Mouse (Mus musculus) MEL (cell line): ENCODE measurements around the gene Birc6. TPM values are rescaled to one million over a fixed set of nuclear protein-coding genes. Genes with fewer than 3 reads are reported as not detected.

Experiments
- DNase-seq: peaks from one replicate; pipeline ENCODE4 v3.0.0; 2011; ENCODE audit warnings: low read depth, low spot score
- H3K27ac ChIP-seq: 2 replicates; pipeline ENCODE4 v1.5.1; 2012; ENCODE audit warnings: low read depth, mild to moderate bottlenecking, control low read depth, low read length, moderate library complexity; ENCODE audit not compliant: control insufficient read depth
- H3K27me3 ChIP-seq, 2 experiments: fragments of 150-350 bp in 1 of 2; sonication (generic) in 1 of 2; 2 replicates each; pipeline ENCODE4 v1.6.1; 2012; ENCODE audit warnings: low read length in 2 of 2, mild to moderate bottlenecking in 2 of 2, improper control_type of control experiment in 1 of 2, moderate library complexity in 1 of 2; ENCODE audit not compliant: insufficient read depth in 2 of 2, control insufficient read depth in 1 of 2
- H3K36me3 ChIP-seq, 2 experiments: 2 replicates each; pipeline ENCODE4 v1.6.1; 2012 to 2014; ENCODE audit warnings: low read length in 2 of 2, improper control_type of control experiment in 1 of 2, inconsistent platforms in 1 of 2, mild to moderate bottlenecking in 1 of 2; ENCODE audit not compliant: insufficient read depth in 2 of 2, control insufficient read depth in 1 of 2
- H3K4me1 ChIP-seq, 2 experiments: fragments of 150-350 bp in 1 of 2; sonication (generic) in 1 of 2; 2 replicates each; pipeline ENCODE4 v1.6.1; 2012; ENCODE audit warnings: low read length in 2 of 2, improper control_type of control experiment in 1 of 2, mild to moderate bottlenecking in 1 of 2; ENCODE audit not compliant: insufficient read depth in 2 of 2, control insufficient read depth in 1 of 2
- H3K4me3 ChIP-seq, 2 experiments: fragments of 150-350 bp in 1 of 2; sonication (generic) in 1 of 2; 2 replicates each; pipeline ENCODE4 v1.5.1; 2012; ENCODE audit warnings: low read depth in 2 of 2, low read length in 2 of 2, mild to moderate bottlenecking in 2 of 2, moderate library complexity in 2 of 2, control low read depth in 1 of 2, improper control_type of control experiment in 1 of 2; ENCODE audit not compliant: control insufficient read depth in 1 of 2, insufficient read depth in 1 of 2
- H3K79me2 ChIP-seq: 2 replicates; pipeline ENCODE4 v1.6.1; 2012; ENCODE audit warnings: mild to moderate bottlenecking, low read length, moderate library complexity; ENCODE audit not compliant: control insufficient read depth, poor library complexity, insufficient read depth
- H3K9ac ChIP-seq: 2 replicates; pipeline ENCODE4 v1.6.1; 2012; ENCODE audit warnings: low read depth, mild to moderate bottlenecking, control low read depth, low read length, moderate library complexity; ENCODE audit not compliant: control insufficient read depth, poor library complexity, severe bottlenecking
- H3K9me3 ChIP-seq: fragments of 150-350 bp; sonication (generic); replicated peaks from 2 replicates; pipeline ENCODE4 v1.6.1; 2012; ENCODE audit warnings: mild to moderate bottlenecking, low read length, improper control_type of control experiment, moderate library complexity; ENCODE audit not compliant: insufficient read depth
- BHLHE40 ChIP-seq: IDR thresholded peaks from 2 replicates; pipeline ENCODE4 v1.6.1; 2012; ENCODE audit warnings: low read depth, mild to moderate bottlenecking, inconsistent platforms, low read length, improper control_type of control experiment, borderline replicate concordance
- CHD1 ChIP-seq: IDR thresholded peaks from 2 replicates; pipeline ENCODE4 v1.6.1; 2012; ENCODE audit warnings: low read depth, mild to moderate bottlenecking, inconsistent platforms, low read length, improper control_type of control experiment
- CHD2 ChIP-seq: IDR thresholded peaks from 2 replicates; pipeline ENCODE4 v1.6.1; 2011; ENCODE audit warnings: low read length, improper control_type of control experiment
- E2F4 ChIP-seq: IDR thresholded peaks from 2 replicates; pipeline ENCODE4 v1.6.1; 2011; ENCODE audit warnings: low read depth, low read length, improper control_type of control experiment, borderline replicate concordance
- ELF1 ChIP-seq: IDR thresholded peaks from 2 replicates; pipeline ENCODE4 v1.6.1; 2014; ENCODE audit warnings: low read depth, mild to moderate bottlenecking, inconsistent platforms, low read length, improper control_type of control experiment, moderate library complexity
- EP300 ChIP-seq, 2 experiments: IDR thresholded peaks; 2 replicates each; pipeline ENCODE4 v1.6.1; 2011; ENCODE audit warnings: improper control_type of control experiment in 2 of 2, low read length in 2 of 2, low read depth in 1 of 2, mild to moderate bottlenecking in 1 of 2
- ETS1 ChIP-seq: IDR thresholded peaks from 2 replicates; pipeline ENCODE4 v1.6.1; 2012; ENCODE audit warnings: low read depth, mild to moderate bottlenecking, inconsistent platforms, low read length, improper control_type of control experiment, moderate library complexity
- GABPA ChIP-seq: IDR thresholded peaks from 2 replicates; pipeline ENCODE4 v1.6.1; 2012; ENCODE audit warnings: low read depth, mild to moderate bottlenecking, inconsistent platforms, low read length, improper control_type of control experiment, moderate library complexity
- GATA1 ChIP-seq: IDR thresholded peaks from 2 replicates; pipeline ENCODE4 v1.6.1; 2011; ENCODE audit warnings: low read depth, low read length, improper control_type of control experiment
- HCFC1 ChIP-seq: IDR thresholded peaks from 2 replicates; pipeline ENCODE4 v1.6.1; 2012; ENCODE audit warnings: low read depth, mild to moderate bottlenecking, inconsistent platforms, low read length, improper control_type of control experiment, moderate library complexity
- JUND ChIP-seq: IDR thresholded peaks from 2 replicates; pipeline ENCODE4 v1.6.1; 2011; ENCODE audit warnings: low read depth, mild to moderate bottlenecking, improper control_type of control experiment, low read length
- KAT2A ChIP-seq: conservative IDR thresholded peaks from 2 replicates; pipeline ENCODE4 v1.6.1; 2012; ENCODE audit warnings: low read depth, low read length, improper control_type of control experiment, inconsistent platforms
- MAFK ChIP-seq: IDR thresholded peaks from 2 replicates; pipeline ENCODE4 v1.6.1; 2011; ENCODE audit warnings: low read depth, mild to moderate bottlenecking, low read length, improper control_type of control experiment, borderline replicate concordance
- MAX ChIP-seq: IDR thresholded peaks from 2 replicates; pipeline ENCODE4 v1.6.1; 2011; ENCODE audit warnings: low read length, improper control_type of control experiment
- MAZ ChIP-seq: IDR thresholded peaks from 2 replicates; pipeline ENCODE4 v1.6.1; 2012; ENCODE audit warnings: low read depth, mild to moderate bottlenecking, inconsistent platforms, low read length, improper control_type of control experiment
- MEF2A ChIP-seq: IDR thresholded peaks from 2 replicates; pipeline ENCODE4 v1.6.1; 2014; ENCODE audit warnings: low read depth, mild to moderate bottlenecking, inconsistent platforms, low read length, improper control_type of control experiment; ENCODE audit not compliant: poor library complexity, insufficient replicate concordance, severe bottlenecking; ENCODE audit errors: extremely low read depth
- MXI1 ChIP-seq: IDR thresholded peaks from 2 replicates; pipeline ENCODE4 v1.6.1; 2011; ENCODE audit warnings: mild to moderate bottlenecking, low read depth, low read length, improper control_type of control experiment
- MYC ChIP-seq: IDR thresholded peaks from 2 replicates; pipeline ENCODE4 v1.6.1; 2011; ENCODE audit warnings: low read depth, mild to moderate bottlenecking, low read length, improper control_type of control experiment, moderate library complexity
- NRF1 ChIP-seq: IDR thresholded peaks from 2 replicates; pipeline ENCODE4 v1.6.1; 2014; ENCODE audit warnings: low read depth, mild to moderate bottlenecking, inconsistent platforms, low read length, improper control_type of control experiment, moderate library complexity; ENCODE audit not compliant: poor library complexity, insufficient read depth, severe bottlenecking
- POLR2A ChIP-seq, 2 experiments: IDR thresholded peaks; 2 replicates each; pipeline ENCODE4 v1.6.1; 2011 to 2012; ENCODE audit warnings: low read length in 2 of 2, mild to moderate bottlenecking in 2 of 2, control low read depth in 1 of 2, improper control_type of control experiment in 1 of 2, low read depth in 1 of 2, moderate library complexity in 1 of 2; ENCODE audit not compliant: control insufficient read depth in 1 of 2, insufficient read depth in 1 of 2, poor library complexity in 1 of 2
- POLR2AphosphoS2 ChIP-seq: IDR thresholded peaks from 2 replicates; pipeline ENCODE4 v1.6.1; 2011; ENCODE audit warnings: low read length, improper control_type of control experiment
- POLR2AphosphoS5 ChIP-seq: IDR thresholded peaks from 2 replicates; pipeline ENCODE4 v1.6.1; 2012; ENCODE audit warnings: low read depth, borderline replicate concordance, mild to moderate bottlenecking, inconsistent platforms, low read length, moderate library complexity, mixed read lengths
- RAD21 ChIP-seq: IDR thresholded peaks from 2 replicates; pipeline ENCODE4 v1.6.1; 2011; ENCODE audit warnings: mild to moderate bottlenecking, low read depth, low read length, improper control_type of control experiment
- RCOR1 ChIP-seq: IDR thresholded peaks from 2 replicates; pipeline ENCODE4 v1.6.1; 2012; ENCODE audit warnings: low read depth, mild to moderate bottlenecking, inconsistent platforms, low read length, improper control_type of control experiment
- SIN3A ChIP-seq: IDR thresholded peaks from 2 replicates; pipeline ENCODE4 v1.6.1; 2012; ENCODE audit warnings: low read length, improper control_type of control experiment, inconsistent platforms
- SMC3 ChIP-seq: IDR thresholded peaks from 2 replicates; pipeline ENCODE4 v1.6.1; 2011; ENCODE audit warnings: low read depth, low read length, improper control_type of control experiment
- TAL1 ChIP-seq: IDR thresholded peaks from 2 replicates; pipeline ENCODE4 v1.6.1; 2012; ENCODE audit warnings: mild to moderate bottlenecking, inconsistent platforms, low read length, moderate library complexity, mixed read lengths
- TCF12 ChIP-seq: IDR thresholded peaks from 2 replicates; pipeline ENCODE4 v1.6.1; 2014; ENCODE audit warnings: low read depth, mild to moderate bottlenecking, inconsistent platforms, low read length, improper control_type of control experiment, moderate library complexity
- UBTF ChIP-seq: IDR thresholded peaks from 2 replicates; pipeline ENCODE4 v1.6.1; 2012; ENCODE audit warnings: low read depth, mild to moderate bottlenecking, inconsistent platforms, low read length, improper control_type of control experiment, moderate library complexity, borderline replicate concordance; ENCODE audit not compliant: insufficient read depth
- USF1 ChIP-seq: IDR thresholded peaks from 2 replicates; pipeline ENCODE4 v1.6.1; 2014; ENCODE audit warnings: low read depth, mild to moderate bottlenecking, inconsistent platforms, low read length, improper control_type of control experiment, moderate library complexity
- USF2 ChIP-seq, 2 experiments: IDR thresholded peaks; 2 replicates each; pipeline ENCODE4 v1.6.1; 2011 to 2012; ENCODE audit warnings: improper control_type of control experiment in 2 of 2, low read length in 2 of 2, borderline replicate concordance in 1 of 2, inconsistent platforms in 1 of 2, low read depth in 1 of 2, mild to moderate bottlenecking in 1 of 2; ENCODE audit not compliant: insufficient read depth in 1 of 2
- ZC3H11A ChIP-seq: IDR thresholded peaks from 2 replicates; pipeline ENCODE4 v1.6.1; 2012; ENCODE audit warnings: low read depth, mild to moderate bottlenecking, inconsistent platforms, low read length, improper control_type of control experiment
- ZKSCAN1 ChIP-seq: IDR thresholded peaks from 2 replicates; pipeline ENCODE4 v1.6.1; 2012; ENCODE audit warnings: low read depth, mild to moderate bottlenecking, inconsistent platforms, low read length, improper control_type of control experiment, moderate library complexity
- ZNF384 ChIP-seq: IDR thresholded peaks from 2 replicates; pipeline ENCODE4 v1.6.1; 2012; ENCODE audit warnings: low read depth, mild to moderate bottlenecking, inconsistent platforms, low read length, improper control_type of control experiment
- polyA plus RNA-seq, 2 experiments: library from polyadenylated mRNA; stranded (reverse) in 1 of 2; unstranded in 1 of 2; fragments of >175 nt in 1 of 2; fragments of >200 nt in 1 of 2; gene quantifications; 2 replicates each; pipeline versions ENCODE4 v1.2.1 to v1.2.4; 2012; ENCODE audit warnings: low replicate concordance in 2 of 2, low read depth in 1 of 2; ENCODE audit not compliant: insufficient read length in 2 of 2, insufficient read depth in 1 of 2, missing spikeins in 1 of 2
- total RNA-seq: library from RNA; depleted of rRNA; stranded (reverse); fragments of 300-350 nt; gene quantifications from 2 replicates; pipeline ENCODE4 v1.2.3, GENCODE M21; 2012; rRNA removed

The Birc6 gene
- 58.7 and 66.4 TPM in 2 replicates for total RNA-seq
- polyA plus RNA-seq = 100 to 1,000 TPM in 1 of 2 experiments, 10 to 100 TPM in 1; 67.3 to 475 TPM

DNA sequence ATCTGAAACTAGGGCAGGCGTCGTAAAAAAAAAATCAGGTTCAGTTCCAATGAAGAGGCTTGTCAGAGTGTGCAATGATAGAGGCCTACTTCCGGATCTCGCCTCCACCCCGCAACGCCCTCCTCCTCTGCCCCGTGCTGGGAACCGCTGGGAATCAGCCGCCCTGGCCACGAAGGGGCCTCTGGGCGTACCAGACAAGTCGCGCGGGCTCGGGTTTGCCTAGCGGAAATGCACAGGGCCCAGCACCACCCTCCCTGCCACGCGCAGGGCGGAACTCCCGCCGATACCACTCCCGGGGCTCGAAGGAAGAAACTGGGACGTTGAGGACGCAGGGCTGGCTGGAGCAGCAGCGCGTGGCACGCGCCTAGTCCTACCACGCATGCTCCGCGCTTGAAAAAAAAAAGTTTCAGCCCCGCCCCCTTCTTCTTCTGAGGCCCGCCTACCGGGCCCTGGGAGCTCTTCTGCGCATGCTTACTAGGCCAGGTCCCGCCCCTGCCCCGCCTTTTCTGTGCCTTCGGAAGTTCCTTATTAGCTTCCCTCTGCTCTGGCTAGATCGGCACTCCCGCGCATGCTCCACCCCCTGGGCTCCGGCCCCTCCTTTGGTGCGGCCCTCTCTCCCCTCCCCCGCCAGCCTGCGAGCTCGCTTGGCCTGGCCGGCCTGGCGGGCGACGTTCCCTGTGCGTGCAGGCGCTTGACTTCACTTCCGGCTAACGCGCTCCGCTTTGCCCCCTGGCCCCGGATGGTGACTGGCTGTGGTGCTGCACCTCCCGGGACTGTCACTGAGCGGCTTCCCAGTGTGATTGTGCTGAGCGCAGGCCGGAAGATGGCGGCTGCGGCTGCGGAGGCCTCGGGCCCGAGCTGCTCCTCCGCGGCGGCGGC, at the start of gene Birc6:
TSS of gene Birc6 (plus strand) at position 567 of the 879 bp plus-strand sequence.
- H3K27me3 ChIP-seq = no peaks in the 10 kb centered on the region
- H3K27ac ChIP-seq = peak within 1 kb of the TSS; percentile 99
- H3K4me3 ChIP-seq = peak within 1 kb of the TSS; percentile 98
- H3K4me1 ChIP-seq = peaks cover 5 to 16% of the 10 kb centered on the region in 2 experiments
- no peaks in the 10 kb centered on the region for H3K9me3 ChIP-seq
- peak within 1 kb of the TSS; percentile 100 for H3K9ac ChIP-seq
- peak; percentile 99 for DNase-seq
- H3K36me3 ChIP-seq = peaks cover 0 to 30% of the 10 kb centered on the region in 2 experiments; a peak in 2 of 4 replicates
- peaks cover 42% of the 10 kb centered on the region for H3K79me2 ChIP-seq
- TF ChIP-seq JUND = no peak
- TF ChIP-seq POLR2AphosphoS2 = peak; percentile 72; the same call in 1 of the 2 replicates
- TF ChIP-seq USF1 = peak; percentile 25; the same call in 1 of the 2 replicates
- TF ChIP-seq USF2 (IDR thresholded peaks at IDR 0.05; ENCODE audit: borderline replicate concordance in 1 of 2, insufficient read depth in 1 of 2, low read depth in 1 of 2, low read length in 2 of 2) = no peak
- no peak for TF ChIP-seq E2F4
- no peak for TF ChIP-seq TAL1
- no peak for TF ChIP-seq ZKSCAN1
- TF ChIP-seq SIN3A = peak; percentile 73
- TF ChIP-seq CHD1 = no peak
- no peak for TF ChIP-seq ZC3H11A
- TF ChIP-seq ELF1 = peak; percentile 82
- no peak for TF ChIP-seq SMC3
- peak; percentile 75 for TF ChIP-seq TCF12
- TF ChIP-seq ZNF384 = peak; percentile 98
- peak; percentile 84 to 86; a peak in 3 of 4 replicates for TF ChIP-seq POLR2A (IDR thresholded peaks at IDR 0.05; ENCODE audit: control insufficient read depth in 1 of 2, insufficient read depth in 1 of 2, low read depth in 1 of 2, low read length in 2 of 2, poor library complexity in 1 of 2)
- no peak for TF ChIP-seq MAFK
- TF ChIP-seq BHLHE40 = peak; percentile 55; the same call in 1 of the 2 replicates
- peak; percentile 55; the same call in 1 of the 2 replicates for TF ChIP-seq CHD2
- TF ChIP-seq RAD21 = no peak
- peak; percentile 94 for TF ChIP-seq NRF1
- no peak for TF ChIP-seq MEF2A
- peak; percentile 93 for TF ChIP-seq MAX
- TF ChIP-seq KAT2A = no peak; the same call in 1 of the 2 replicates
- TF ChIP-seq ETS1 = peak; percentile 61
- peak in 1 of 2 experiments; percentile 38; a peak in 1 of 4 replicates for TF ChIP-seq EP300 (IDR thresholded peaks at IDR 0.05; ENCODE audit: low read depth in 1 of 2, low read length in 2 of 2)
- TF ChIP-seq GABPA = no peak
- TF ChIP-seq POLR2AphosphoS5 = no peak
- TF ChIP-seq RCOR1 = 0 out of 2 replicates have a peak, but pooled peaks have one; percentile 77
- TF ChIP-seq MXI1 = peak; percentile 91
- TF ChIP-seq HCFC1 = peak; percentile 91
- TF ChIP-seq MAZ = peak; percentile 86; the same call in 1 of the 2 replicates
- no peak for TF ChIP-seq GATA1
- TF ChIP-seq MYC = peak; percentile 95
- TF ChIP-seq UBTF = no peak
